Comparison of ENCODE assay signal across 12 mouse cellular contexts in the genomic region with DNA sequence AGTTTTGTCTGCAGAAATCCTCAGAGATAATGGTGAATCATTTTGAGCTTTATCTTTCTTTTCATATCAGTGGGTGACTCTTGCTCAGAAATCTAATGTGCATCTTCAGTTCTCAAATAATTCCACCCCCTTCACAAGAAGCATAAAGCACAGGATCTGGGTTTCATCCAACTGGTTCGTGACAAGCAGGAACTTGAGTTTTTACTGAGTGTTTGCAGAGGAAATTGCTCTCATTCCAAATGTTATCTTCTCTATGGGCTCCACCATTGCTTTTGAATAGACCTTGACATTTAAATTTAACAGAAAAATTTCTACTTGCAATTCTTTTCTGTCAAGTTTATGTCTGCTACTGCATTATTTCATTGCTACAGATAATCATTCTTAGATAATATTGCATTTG.
"Had no signal": no experiment of that assay in that cellular context is flagged by ENCODE, and none has a peak within 500 bp of the region (broad histone marks: within the 10 kb centered on the region; RNA-seq: fewer than 3 reads in every experiment).

No protein-coding gene starts in this region.

- ATAC-seq: liver, postnatal 0 days had no signal

- DNase-seq: kidney, adult 2 months; kidney, postnatal 25 days; layer of hippocampus, adult 9-11 months; left cerebral cortex, postnatal 4 days; liver, postnatal 0 days; lung, postnatal 14 days; lung, postnatal 4 days; midbrain, embryonic 14.5 days; right cerebral cortex, postnatal 14 days; spleen, adult 18-20 months; thymus, adult 18-20 months; thymus, postnatal 36 days had no signal
